Mouse (Mus musculus) retina, postnatal 1 day (tissue): Measurements from ENCODE around the gene Lurap1.

Source experiments
- DNase-seq: peaks from one replicate; pipeline ENCODE4 v3.0.0-alpha.2; 2012

Lurap1 gene

GRCm38 (mm10) chr4:116159912-116160311 lies 8.8 kb upstream of the Lurap1 start:
- peak; percentile 69 for DNase-seq

- DNase-seq = no peak
These were observed 6.7 kb upstream of the Lurap1 start for GRCm38 (mm10) chr4:116157882-116158281.

GRCm38 (mm10) chr4:116152702-116153101 lies 1.6 kb upstream of the Lurap1 start:
- DNase-seq = no peak

GRCm38 (mm10) chr4:116150862-116151221 lies 296 bp downstream of the Lurap1 start:
- no peak for DNase-seq

GRCm38 (mm10) chr4:116150156-116150861 lies 829 bp downstream of the Lurap1 start:
- DNase-seq = peak; percentile 81

GRCm38 (mm10) chr4:116149812-116150155 lies 1.4 kb downstream of the Lurap1 start:
- no peak for DNase-seq

- DNase-seq = peak; percentile 80
These were observed 7.0 kb downstream of the Lurap1 start for GRCm38 (mm10) chr4:116143891-116144717.

GRCm38 (mm10) chr4:116143317-116143811 lies 7.8 kb downstream of the Lurap1 start:
- DNase-seq = no peak

GRCm38 (mm10) chr4:116142269-116142668 lies 8.9 kb downstream of the Lurap1 start:
- DNase-seq = no peak

GRCm38 (mm10) chr4:116141736-116142135 lies 9.4 kb downstream of the Lurap1 start:
- DNase-seq = no peak

GRCm38 (mm10) chr4:116140801-116141574 lies 10.2 kb downstream of the Lurap1 start:
- DNase-seq = no peak

- DNase-seq = no peak
These were observed 13.6 kb downstream of the Lurap1 start for GRCm38 (mm10) chr4:116137421-116137996.

GRCm38 (mm10) chr4:116134990-116135389 lies 16.1 kb downstream of the Lurap1 start:
- peak; percentile 74 for DNase-seq

GRCm38 (mm10) chr4:116133126-116133525 lies 18.0 kb downstream of the Lurap1 start:
- DNase-seq = no peak

GRCm38 (mm10) chr4:116127956-116128355 lies 23.2 kb downstream of the Lurap1 start:
- DNase-seq = no peak

GRCm38 (mm10) chr4:116125803-116126386 lies 25.2 kb downstream of the Lurap1 start:
- no peak for DNase-seq

GRCm38 (mm10) chr4:116123602-116124519 lies 27.3 kb downstream of the Lurap1 start, which contains the start of the genes Rad54l and Pomgnt1:
Gene Rad54l, minus strand, starts transcription at chr4:116123690.
Gene Pomgnt1, plus strand, starts transcription at chr4:116123840.
- peak; percentile 98 for DNase-seq

GRCm38 (mm10) chr4:116122762-116123161 lies 28.4 kb downstream of the Lurap1 start:
- no peak for DNase-seq

- DNase-seq = peak; percentile 86
These were observed 39.7 kb downstream of the Lurap1 start for GRCm38 (mm10) chr4:116111486-116111885.

- DNase-seq = no peak
These were observed 40.4 kb downstream of the Lurap1 start for GRCm38 (mm10) chr4:116110695-116111094.

- DNase-seq = no peak
These were observed 45.9 kb downstream of the Lurap1 start for GRCm38 (mm10) chr4:116105278-116105677.
